Mouse (Mus musculus): ENCODE results near the gene 4921524J17Rik.

Gene 4921524J17Rik

DNA sequence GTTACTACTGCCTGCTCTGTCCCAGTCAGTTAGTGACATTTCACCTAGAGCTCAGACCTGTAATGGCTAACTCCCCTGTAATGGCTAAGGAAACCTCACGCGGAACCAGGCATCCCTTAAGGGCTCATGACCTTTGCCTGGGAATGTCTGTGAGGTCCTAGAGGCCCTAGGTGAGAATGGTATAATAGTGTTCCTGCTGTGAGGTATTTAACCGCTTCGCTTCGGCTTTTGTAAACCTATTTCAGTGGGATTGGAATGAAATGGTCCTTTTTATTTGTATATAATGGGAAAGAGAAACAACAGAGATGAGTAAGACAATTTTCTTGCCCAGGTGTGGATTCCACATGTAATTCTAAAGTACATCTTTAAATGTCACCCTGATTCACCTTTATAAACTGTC is 8.9 kb upstream of the 4921524J17Rik start:
- no peak for DNase-seq (ENCODE audit: low spot score)

DNA sequence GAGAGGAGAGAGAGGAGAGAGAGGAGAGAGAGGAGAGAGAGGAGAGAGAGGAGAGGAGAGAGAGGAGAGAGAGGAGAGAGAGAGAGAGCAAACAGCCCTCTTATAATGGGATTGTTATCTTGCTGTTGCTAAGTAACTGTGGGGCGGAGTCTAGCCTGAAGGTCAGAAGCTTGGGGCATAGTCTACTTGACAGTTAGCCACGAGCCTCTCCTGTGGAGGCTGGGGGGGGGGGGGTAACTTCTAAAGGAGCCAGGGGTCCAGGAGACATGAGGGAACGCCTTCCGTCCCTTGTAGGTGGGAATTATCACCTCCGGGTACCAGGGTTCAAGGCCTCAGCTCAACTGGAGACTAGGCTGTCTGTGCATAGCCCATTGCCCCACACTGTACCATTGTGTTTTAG is 3.1 kb upstream of the 4921524J17Rik start:
- DNase-seq (ENCODE audit: low spot score), result no peak

DNA sequence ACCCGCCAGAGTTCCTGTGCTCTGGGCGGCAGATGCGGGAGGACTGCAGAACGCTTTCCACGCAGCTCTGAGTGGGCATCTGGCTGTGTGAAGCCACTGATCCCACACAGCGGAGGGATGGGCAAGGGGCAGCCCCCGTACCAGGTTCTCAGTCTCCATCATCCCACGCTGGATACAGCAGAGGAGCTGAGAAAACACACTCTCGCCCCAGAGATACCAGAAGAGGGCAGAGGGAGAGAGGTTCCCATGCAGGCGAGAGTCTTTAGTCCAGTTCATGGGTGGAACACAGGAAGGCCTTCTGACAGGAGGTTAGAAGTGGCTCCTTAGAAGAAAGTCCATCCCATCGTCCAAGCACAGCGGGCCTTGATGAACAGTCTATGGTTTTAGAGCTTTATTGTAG is 2.2 kb upstream of the 4921524J17Rik start:
- DNase-seq (ENCODE audit: low spot score), result no peak

DNA sequence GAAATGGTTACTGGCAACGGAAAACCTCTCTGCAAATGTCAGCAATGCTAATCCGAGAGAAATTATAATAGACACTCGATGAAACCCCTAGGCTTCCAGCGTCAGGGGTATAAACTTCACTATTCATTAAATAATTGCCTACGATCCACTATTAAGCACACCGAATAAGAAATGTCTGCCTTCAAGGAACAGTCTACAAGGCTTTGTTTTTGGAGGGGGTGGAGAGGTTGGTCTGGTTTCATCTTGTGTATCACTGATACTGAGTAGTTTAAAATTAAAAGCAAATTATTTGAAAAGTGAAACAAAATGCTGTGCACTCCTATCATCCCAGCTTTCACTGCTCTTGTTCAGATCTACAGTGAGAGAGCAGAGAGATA is 372 bp upstream of the 4921524J17Rik start:
- no peak for DNase-seq (ENCODE audit: low spot score)

DNA sequence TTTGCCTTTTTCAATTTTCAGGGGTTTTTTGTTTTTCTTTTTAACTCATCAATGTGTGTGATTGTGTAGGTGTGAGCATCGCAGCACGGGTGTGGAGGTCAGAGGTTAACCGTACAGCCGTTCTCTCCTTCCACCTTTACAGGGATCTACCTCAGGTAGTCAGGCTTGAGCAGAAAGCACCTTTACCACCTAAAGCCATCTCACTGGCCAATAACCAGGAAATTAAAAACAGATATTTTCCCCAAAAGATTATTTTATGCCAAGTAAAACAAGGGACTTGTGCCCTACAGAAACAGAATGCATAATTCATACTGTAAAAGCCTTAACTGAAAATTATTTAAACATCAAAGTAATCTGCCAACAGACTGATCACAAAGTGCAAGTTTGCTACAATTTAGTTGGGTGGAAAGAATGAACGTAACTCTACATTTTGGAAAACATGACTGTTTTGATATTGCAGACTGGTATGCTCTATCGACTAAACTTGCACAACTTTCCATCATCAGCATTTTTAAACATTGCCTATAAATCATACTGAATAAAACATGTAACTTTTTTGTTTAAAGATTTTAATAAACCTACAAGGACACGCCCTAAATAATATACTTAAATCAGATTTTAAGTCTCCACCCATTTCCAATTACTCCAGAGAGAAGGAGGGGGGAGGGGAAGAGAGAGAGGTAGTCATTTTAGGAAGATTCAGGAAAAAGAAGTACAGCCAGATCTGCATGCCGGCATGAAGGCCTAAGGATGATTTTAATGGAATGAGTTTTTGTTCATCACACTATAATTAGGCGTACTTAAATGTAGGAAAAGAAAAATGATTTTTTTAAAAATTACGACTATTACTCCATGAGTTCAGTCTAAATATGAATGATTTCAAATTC is 1.1 kb downstream of the 4921524J17Rik start:
- DNase-seq (ENCODE audit: low spot score), result peak; percentile 48

DNA sequence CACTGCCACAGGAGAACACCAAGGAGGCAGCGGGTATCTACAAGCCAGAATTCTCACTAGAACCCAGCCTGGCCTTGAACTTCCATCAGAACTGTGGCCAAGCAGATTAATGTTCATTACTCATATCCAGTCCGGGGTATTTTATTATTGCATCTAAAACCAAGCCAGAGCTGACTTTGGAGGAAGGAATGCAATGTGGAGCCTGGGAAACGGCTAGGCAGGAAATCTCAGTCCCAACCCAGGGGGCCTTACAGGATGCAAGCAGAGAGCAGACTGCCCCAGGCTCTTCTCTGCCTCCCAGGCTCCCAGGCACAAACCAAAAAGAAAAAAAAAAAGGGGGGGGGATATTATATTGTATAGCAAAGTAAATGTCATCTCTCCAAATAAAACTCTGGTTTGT is 1.8 kb downstream of the 4921524J17Rik start:
- no peak for DNase-seq (ENCODE audit: low spot score)

DNA sequence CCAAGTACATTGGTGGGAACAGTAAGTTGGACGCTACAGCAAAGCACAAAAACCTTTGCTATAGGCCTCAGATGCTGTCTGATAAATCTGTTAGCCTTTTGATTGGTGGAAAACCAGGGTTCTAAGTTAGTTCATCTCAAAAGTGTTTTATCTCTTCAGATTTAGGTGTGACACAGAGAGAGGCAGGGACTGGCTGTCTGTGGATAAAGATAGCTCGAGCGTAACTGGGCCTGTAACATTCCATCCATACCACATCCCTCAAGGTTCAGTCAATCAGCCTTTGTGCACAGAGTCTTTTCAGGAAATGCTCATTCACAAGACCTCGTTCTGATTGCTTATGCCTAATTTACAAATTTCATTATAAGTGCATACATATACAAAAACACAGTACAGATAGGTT is 3.4 kb downstream of the 4921524J17Rik start:
- peak; percentile 28 for DNase-seq (ENCODE audit: low spot score)

DNA sequence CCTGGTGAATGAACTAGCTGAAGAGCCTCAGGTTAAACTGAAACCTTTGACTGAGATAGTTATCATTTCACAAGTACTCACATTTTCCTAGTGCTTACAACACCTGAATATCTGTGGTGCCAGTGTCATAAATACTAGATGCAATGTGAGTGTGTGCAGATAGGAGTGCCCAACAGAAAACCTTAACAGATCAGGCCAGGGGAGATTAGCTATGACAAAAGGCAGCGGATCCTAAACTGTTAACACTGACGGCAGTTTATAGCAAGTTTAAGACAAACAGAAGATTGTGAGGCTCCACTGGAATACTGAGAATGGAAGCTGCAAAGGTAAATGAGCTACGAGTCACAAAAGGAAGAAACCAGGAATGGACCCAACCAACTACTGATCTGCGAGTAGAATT is 5.6 kb downstream of the 4921524J17Rik start:
- DNase-seq (ENCODE audit: low spot score), result no peak

DNA sequence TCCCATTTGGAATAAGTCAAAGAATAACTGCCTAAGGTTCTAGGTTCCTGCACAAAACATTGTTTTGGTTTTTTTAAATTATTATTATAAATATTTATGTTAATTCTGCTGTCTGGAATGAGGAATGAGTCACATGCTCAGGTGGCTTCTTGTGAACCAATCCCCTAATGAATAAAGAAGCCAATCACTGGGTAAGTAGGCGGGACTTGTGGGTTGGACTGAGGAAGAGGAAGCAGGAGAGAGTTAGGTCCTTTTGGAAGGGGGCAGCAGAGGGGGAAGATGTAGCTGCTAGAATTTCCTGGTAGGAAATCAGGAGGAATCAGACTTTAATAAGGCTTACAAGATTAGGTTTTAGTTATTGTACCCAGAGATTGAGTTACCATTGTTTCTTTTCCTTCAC is 11.3 kb downstream of the 4921524J17Rik start:
- no peak for DNase-seq (ENCODE audit: low spot score)

DNA sequence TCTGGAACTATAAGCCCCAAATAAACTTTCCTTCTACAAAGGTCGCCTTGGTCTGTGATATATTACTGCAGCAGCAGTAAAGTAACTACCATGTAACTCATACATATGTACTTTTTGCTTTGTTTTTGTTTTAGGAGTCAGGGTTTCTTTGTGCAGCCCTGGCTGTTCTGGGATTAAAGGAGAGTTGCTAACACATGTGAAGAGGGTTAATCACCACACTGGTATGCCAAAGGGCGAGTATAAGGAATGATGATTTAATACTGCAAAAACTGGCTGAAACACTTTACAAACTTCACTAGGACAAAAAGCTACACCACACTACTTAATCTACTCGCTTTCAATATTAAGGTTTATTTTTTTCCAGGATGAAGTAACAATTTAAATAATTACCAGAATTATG is 24.1 kb downstream of the 4921524J17Rik start:
- DNase-seq (ENCODE audit: low spot score), result no peak

DNA sequence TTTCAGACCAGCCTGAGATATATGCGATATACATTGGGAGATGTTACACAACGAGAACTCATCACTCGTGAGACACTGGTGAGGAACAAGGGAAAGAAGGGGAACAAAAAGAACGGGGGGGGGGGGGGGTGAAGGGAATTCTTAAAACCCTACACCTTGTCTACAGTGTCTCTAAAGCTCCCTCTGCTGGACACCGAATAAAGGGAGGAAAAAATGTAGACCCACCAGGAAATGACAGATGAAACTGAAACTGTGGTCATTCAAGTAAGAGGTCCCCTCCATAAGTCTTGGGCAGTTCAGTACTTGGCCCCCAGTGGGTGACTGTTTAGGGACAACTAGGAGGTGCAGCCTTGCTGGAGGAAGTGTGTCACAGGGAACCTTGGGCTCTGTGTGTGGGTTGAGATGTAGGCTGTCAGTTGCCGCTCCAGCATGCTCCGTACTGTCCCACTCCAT is 24.6 kb downstream of the 4921524J17Rik start:
- DNase-seq (ENCODE audit: low spot score), result peak; percentile 55

DNA sequence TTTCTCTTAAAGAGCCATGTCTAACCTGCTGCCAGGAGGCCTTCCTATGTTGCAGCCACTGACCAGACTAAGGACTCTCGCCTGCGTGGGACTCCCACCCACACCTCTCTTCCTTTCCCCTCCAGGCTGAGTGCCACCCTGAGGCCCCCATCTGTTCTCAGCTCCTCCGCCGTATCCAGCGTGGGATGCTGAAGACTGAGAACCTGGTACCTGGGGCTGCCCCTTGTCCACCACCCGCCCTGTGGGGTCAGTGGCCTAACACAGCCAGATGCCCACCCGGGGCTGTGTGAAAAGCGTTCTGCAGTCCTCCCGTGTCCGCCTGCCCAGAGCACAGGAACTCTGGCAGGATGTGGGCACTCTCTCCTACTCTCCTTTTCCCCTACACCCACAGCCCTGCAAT is 26.7 kb downstream of the 4921524J17Rik start:
- DNase-seq (ENCODE audit: low spot score), result no peak

DNA sequence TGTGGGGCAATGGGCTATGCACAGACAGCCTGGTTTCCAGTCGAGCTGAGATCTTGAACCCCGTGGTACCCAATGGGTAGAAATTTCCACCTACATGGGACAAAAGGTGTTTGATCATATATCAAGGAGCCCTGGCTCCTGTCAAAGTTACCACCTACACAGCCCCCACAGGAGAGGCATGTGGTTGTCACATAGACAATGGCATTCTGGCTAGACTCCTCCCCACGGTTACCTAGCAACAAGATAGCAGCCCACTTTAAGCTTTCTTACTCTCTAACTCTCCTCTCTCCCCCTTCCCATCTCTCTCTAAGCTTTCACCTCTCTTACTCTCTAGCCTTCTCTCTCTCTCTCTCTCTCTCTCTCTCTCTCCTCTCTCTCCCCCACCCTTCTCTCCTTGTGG is 27.2 kb downstream of the 4921524J17Rik start:
- no peak for DNase-seq (ENCODE audit: low spot score)

DNA sequence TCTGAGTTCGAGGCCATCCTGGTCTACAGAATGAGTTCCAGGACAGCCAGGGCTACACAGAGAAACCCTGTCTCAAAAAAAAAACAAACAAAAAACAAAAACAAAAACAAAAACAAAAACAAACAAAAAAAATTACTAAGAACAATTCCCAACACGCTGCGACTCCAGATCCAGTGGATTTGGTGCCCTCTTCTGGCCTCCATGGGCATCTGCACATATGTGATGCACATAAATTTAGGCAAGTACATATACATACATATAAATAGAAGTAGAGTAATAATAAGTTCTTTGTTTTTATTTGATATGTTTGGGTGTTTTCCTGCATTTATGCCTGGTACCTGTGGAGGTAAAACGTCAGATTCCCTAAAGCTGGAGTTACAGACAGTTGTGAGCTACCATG is 34.1 kb downstream of the 4921524J17Rik start:
- no peak for DNase-seq (ENCODE audit: low spot score)

DNA sequence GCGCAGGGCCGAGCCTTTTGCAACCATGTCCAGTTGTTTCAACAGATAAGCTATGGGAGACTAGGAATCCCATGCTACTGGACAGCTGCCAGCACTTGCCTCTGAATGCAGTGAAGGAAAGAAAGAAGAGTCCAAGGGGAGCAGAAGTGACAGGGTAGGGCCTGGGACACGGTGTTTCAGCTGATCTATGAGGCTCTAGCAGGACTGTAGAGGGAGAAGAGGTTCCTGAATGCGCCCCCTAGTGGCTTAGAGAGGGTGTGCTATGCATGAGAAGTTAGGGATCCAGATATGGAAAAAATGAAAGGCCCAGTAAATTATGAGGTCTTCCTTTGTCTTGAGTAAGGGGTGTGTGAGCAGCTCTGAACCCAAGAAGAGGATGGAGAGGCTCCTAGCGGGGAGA is 35.1 kb downstream of the 4921524J17Rik start:
- peak; percentile 75 for DNase-seq (ENCODE audit: low spot score)

DNA sequence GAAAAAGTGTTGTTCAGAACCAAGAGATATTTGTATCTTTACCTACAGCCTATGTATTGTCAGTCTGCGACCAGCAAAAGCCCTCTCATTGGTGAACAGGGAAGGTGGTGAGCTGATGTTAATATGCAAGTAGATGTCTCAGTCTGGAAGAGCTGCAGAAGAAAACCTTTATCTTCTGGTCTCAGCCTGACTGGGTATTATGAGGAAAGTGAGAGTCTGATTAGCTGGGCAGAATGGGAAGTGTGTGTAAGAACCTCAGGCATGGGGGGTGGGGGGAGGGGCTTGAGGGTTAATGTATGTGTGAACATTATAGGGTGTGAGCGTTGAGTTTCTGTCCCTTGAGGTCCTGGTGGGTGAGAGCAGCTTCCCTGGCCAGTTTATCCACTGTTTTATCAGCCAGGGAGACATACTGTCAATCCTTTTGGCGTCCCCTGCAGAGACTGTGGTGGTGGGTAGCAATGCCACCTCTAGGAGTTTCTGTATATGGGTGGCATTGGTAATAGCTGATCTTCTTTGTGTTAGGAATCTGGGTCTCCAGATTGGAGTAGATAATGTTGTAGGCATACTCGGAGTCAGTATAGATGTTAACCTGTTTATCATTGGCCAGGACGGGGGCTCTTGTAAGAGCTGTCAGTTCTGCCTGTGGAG is 36.1 kb downstream of the 4921524J17Rik start:
- no peak for DNase-seq (ENCODE audit: low spot score)

DNA sequence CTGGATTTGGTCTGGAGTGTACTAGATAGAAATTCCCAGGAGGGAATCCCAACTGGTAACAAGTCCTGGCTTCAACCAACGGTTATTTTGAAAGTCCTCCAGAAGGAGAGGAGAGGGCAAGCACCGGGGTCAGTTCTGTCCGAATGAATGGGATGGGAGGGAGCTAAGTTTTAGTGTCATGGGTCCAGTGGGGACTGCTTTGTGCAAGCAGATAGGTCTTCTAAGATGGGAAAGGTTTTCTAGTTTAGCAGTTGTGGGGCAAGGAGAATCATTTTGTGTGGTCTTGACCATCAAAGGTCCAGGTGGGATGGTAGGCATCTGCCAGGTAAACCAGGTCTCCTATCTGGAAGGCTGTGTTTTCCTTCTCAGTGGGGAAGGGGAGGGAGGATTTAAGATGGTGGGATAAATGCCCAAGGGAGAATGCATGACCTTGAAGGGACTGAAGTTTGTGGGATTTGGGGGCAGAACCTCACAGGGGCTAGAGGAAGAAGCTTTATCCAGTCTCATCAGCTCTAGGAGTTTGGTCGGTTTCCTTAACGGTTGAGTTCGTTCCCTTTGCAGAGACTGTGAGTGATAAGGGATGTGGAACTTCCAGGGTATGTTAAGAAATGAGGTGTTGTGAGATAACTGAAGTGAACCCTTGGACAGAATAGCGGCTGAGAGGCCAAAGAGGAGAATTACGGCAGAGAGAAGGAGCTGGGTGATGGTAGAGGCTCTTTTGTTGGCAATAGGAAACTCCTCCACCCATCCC is 36.8 kb downstream of the 4921524J17Rik start:
- DNase-seq (ENCODE audit: low spot score), result no peak

DNA sequence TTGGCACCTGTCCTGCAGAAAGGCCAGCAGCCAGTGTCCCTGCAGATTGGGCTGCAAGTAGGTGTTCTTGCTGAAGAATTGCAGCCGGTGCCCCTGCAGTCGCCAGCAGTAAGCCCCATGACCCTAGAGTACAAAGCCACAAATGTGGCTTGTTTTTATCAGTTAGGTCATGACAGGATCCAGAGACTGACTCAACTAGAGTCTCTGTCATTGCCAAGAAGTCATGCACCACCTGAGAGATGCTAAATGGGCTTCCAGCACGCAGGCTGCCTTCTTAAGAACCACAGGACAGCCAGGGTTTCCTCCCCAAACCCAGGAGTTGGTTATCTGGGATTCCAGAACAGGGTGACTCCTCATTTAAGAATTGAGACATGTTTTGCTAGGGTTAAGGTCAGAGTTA is 37.6 kb downstream of the 4921524J17Rik start:
- no peak for DNase-seq (ENCODE audit: low spot score)

DNA sequence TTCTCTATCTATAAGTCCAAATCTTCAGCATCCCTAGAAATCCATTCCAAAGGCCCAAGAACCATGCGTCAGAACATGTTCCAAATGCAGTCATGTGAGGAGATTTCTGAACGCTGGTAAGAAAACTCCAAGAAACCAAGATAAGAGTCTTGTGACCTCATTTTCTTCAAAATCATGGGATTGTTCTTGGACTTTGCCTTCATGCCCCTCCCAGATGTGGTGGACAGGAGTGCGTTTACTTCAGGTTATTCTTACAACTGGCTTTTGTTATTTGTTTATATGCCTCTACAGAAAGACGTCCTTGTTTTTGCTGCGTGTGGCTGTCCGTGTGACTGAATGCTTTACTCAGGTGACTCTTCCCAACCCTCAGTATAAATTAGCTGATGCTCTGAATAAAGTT is 39.4 kb downstream of the 4921524J17Rik start:
- DNase-seq (ENCODE audit: low spot score), result no peak

DNA sequence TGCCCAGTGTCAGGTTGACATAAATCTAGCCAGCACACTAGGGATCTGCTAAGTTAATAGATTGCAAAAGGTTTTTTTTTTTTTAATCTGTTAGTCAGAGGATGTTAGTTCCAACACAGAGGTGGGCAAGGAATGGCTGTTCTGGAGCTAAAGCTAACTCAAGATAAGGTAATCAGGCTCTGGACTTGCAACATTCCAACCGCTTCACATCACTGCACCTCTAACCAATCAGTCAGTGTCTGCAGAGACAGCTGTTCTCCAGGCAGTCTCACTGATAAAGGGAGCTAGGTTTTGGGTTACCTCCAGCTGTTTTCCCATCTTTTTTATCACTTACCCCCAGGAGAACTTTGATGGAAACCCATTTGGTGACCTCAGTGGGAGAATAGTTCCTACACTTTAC is 41.2 kb downstream of the 4921524J17Rik start:
- DNase-seq (ENCODE audit: low spot score), result no peak

DNA sequence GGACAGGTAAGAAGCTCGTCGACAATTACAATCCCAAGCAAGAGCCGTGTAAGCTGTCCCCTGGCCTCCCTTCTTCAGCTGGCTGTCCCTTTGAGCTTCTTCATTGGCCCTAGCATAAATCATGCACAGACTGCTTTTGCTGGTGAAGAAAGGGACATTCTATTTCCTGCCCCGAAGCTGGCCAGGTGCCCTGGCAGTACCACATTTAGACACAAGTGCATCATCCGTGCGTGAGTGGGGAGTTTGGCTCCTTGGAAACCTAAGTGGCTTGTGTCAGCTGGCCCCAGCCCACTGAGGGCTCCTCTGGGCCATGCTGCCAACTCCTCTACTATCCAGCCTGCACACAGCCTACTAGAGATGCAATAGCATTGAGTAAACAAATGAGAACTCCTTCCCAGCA is 46.4 kb downstream of the 4921524J17Rik start, which contains the start of gene Mylk3:
Gene Mylk3 (minus strand): TSS at position 141 of the 400 bp plus-strand sequence.
- no peak for DNase-seq (ENCODE audit: low spot score)

DNA sequence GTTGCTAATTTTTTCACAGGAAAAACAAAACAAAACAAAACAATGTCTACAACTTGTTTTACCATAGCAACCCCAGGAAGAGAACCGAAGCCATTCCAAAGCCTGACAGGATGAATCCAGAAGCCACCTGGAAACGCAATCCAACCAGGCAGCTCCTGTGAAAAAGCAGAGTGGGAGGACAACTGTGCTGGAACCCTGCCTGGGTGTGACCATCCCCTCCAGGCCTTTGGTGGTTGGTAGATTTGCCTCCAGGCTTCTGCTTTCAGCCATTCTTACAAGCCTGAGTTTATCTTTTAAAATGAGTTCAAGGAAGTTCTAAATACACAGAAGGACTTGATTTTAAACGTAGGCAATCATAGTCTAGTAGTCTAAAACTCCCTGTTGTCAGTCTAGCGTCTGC is 50.7 kb downstream of the 4921524J17Rik start:
- DNase-seq (ENCODE audit: low spot score), result no peak

DNA sequence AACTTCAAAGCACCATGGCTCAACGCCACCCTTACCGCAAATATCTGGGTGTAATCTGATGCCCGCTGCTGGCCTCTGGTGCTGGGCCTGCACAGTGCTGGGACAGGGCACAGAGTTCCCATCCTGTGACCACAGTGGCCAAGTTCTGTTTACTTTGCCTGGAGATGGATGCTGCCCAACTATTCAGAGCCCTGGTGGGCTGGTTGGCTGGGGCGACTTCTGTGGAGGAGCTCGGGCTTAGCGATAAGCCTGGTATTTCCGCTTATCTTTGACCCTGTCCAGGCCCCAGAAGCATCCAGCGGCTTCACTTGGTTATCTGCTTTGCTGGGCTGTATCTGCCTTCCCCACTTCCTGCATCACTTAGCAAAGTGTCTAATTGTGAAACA is 51.8 kb downstream of the 4921524J17Rik start:
- DNase-seq (ENCODE audit: low spot score), result no peak
